ENCODE assay signal across 11 mouse cellular contexts in the genomic region with DNA sequence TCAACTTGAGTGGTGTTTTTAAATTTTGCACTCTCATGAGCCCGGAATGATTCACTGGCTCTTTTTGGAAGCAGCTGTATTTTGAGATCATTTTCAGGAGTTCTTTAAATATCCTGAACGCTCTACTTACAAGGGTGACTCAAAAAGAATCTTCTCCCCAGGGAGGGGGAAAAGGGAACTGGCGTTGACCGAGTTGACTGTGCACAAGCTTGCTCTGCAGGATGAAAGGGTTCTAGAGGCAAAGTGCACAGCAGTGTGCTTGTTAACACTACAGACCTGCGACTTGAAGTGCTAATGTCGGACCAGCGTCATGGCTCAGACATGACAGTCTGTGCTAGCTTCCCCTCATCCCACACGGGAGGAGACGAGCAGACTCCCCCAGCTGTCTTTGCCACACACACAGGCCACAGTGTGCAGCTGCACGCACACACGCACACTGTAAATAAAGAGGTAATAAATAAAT. TPM values are rescaled to one million over a fixed set of nuclear protein-coding genes. Genes with fewer than 3 reads are reported as not detected.
DNase-seq lines count a peak whose midpoint lies in the region; ATAC-seq and TF ChIP-seq lines count a peak whose summit lies in the region.
"Had no signal": no experiment of that assay in that cellular context is flagged by ENCODE, and none has a peak within 500 bp of the region (broad histone marks: within the 10 kb centered on the region; RNA-seq: fewer than 3 reads in every experiment).

No protein-coding gene starts in this region.

- DNase-seq in left cerebral cortex, adult 11 months (ENCODE audit: low spot score), result peak; percentile 59
- DNase-seq in left cerebral cortex, postnatal 4 days, result no peak
- peak; percentile 17 to 41 for DNase-seq in heart, postnatal 10 days
- peak; percentile 80 for DNase-seq in skeletal muscle tissue, adult 2 months (ENCODE audit: low read depth, low spot score)
- no peak for DNase-seq in cerebellum, postnatal 10 days

- no peak for TF ChIP-seq POLR2A in cortical plate, adult 2 months (IDR thresholded peaks at IDR 0.05; ENCODE audit: extremely low read depth, insufficient read depth, low read length)

- TF ChIP-seq CTCF in cortical plate, adult 2 months (IDR thresholded peaks at IDR 0.05; ENCODE audit: extremely low read depth, insufficient read depth, low read length), result no peak

- H3K27ac ChIP-seq in cortical plate, adult 2 months (ENCODE audit: insufficient read depth, low read length), result peak overlapping the region; percentile 82
- H3K27ac ChIP-seq: liver, embryonic 15.5 days; neural tube, embryonic 15.5 days; stomach, postnatal 0 days had no signal

- intact Hi-C loops in left cerebral cortex, postnatal 4 days (cut with DNase I), result no loop called here
- intact Hi-C loops in heart, postnatal 10 days (cut with DNase I), result loop anchor here (5.0 kb wide), 1 partner anchor 74 kb away; a partner anchor contains a TSS

- ATAC-seq in activated CD4-positive, CD25-positive, alpha-beta regulatory T cell, adult 4 months, result no peak
- ATAC-seq: hindbrain, embryonic 16.5 days had no signal

- peaks cover 6% of the 10 kb centered on the region for H3K4me1 ChIP-seq in cortical plate, adult 2 months (ENCODE audit: control insufficient read depth, insufficient read depth, low read length)
- H3K4me1 ChIP-seq: liver, embryonic 15.5 days; neural tube, embryonic 15.5 days had no signal

- H3K4me3 ChIP-seq in cortical plate, adult 2 months (ENCODE audit: insufficient read depth, low read length), result no peak overlapping the region
- H3K4me3 ChIP-seq: liver, embryonic 15.5 days; neural tube, embryonic 15.5 days had no signal

RNA-seq across cellular contexts. Expression of a gene that starts 26.0 kb away (rescaled TPM):
- 10 to 100 TPM; 23.5 to 23.9 TPM for total RNA-seq in left cerebral cortex, postnatal 4 days (2021)
- polyA plus RNA-seq in cortical plate, adult 2 months (2012; rRNA removed), result 56.5 and 58.8 TPM in 2 replicates
- 10 to 100 TPM; 22.1 to 25.7 TPM for total RNA-seq in heart, postnatal 10 days (2021)
- 10 to 100 TPM; 40.0 to 40.5 TPM for polyA plus RNA-seq in activated CD4-positive, CD25-positive, alpha-beta regulatory T cell, adult 4 months (2017; shearing (Covaris generic))

RNA-seq across cellular contexts. Expression of a gene that starts 31.5 kb away (rescaled TPM):
- total RNA-seq in left cerebral cortex, postnatal 4 days (2021), result 10 to 100 TPM; 74.2 to 81.4 TPM
- polyA plus RNA-seq in cortical plate, adult 2 months (2012; rRNA removed), result 64.2 and 66.3 TPM in 2 replicates
- total RNA-seq in heart, postnatal 10 days (2021), result 10 to 100 TPM; 78.2 to 87.8 TPM
- polyA plus RNA-seq in activated CD4-positive, CD25-positive, alpha-beta regulatory T cell, adult 4 months (2017; shearing (Covaris generic)), result 100 to 1,000 TPM; 185 to 199 TPM

RNA-seq across cellular contexts. Expression of a gene that starts 41.3 kb away (rescaled TPM):
- total RNA-seq in left cerebral cortex, postnatal 4 days (2021), result 100 to 1,000 TPM in 1 of 2 experiments, 10 to 100 TPM in 1; 96.4 to 110 TPM
- 144 and 149 TPM in 2 replicates for polyA plus RNA-seq in cortical plate, adult 2 months (2012; rRNA removed)
- total RNA-seq in heart, postnatal 10 days (2021), result 10 to 100 TPM; 82.3 to 85.3 TPM
- polyA plus RNA-seq in activated CD4-positive, CD25-positive, alpha-beta regulatory T cell, adult 4 months (2017; shearing (Covaris generic)), result 10 to 100 TPM; 21.6 to 28.3 TPM

Comparison
In these comparisons a context has a peak if more than half of its experiments do, and no peak if none do; other contexts are left out.
1. DNase-seq: peak in left cerebral cortex, adult 11 months (single experiment), heart, postnatal 10 days (2 of 2) and skeletal muscle tissue, adult 2 months (single experiment); none in left cerebral cortex, postnatal 4 days (single experiment) and cerebellum, postnatal 10 days (0 of 2).